Mouse (Mus musculus) macrophage (primary cell): ENCODE measurements around the gene Wfdc21. TPM values are rescaled to one million over a fixed set of nuclear protein-coding genes. Genes with fewer than 3 reads are reported as not detected.

Experiments
- H3K27ac ChIP-seq: fragments of 350-480 bp; formaldehyde crosslinking; 2 replicates; pipeline ENCODE4 v1.9.0; 2021
- H3K36me3 ChIP-seq: fragments of 350-480 bp; formaldehyde crosslinking; 2 replicates; pipeline ENCODE4 v1.9.0; 2021; ENCODE audit errors: inconsistent target
- H3K4me3 ChIP-seq: fragments of 350-480 bp; formaldehyde crosslinking; 2 replicates; pipeline ENCODE4 v1.9.0; 2021; ENCODE audit errors: inconsistent target
- H3K79me2 ChIP-seq: fragments of 350-480 bp; formaldehyde crosslinking; 2 replicates; pipeline ENCODE4 v1.9.0; 2021; ENCODE audit errors: inconsistent target
- WGBS: methylation state at CpG from one replicate; pipeline ENCODE4 v1.1.7; 2026; ENCODE audit warnings: inconsistent platforms; ENCODE audit not compliant: missing documents; 5-methylcytosine and 5-hydroxymethylcytosine counted together
- polyA plus RNA-seq: library from polyadenylated mRNA; stranded (reverse); fragments of 250-400 nt; gene quantifications from 3 replicates; pipeline ENCODE4 v1.2.4, GENCODE M21; 2018; ENCODE audit warnings: inconsistent platforms
- total RNA-seq, 78 experiments: library from RNA; depleted of rRNA; stranded (reverse); fragments of 250-400 nt; gene quantifications; 1 replicate in 9 of 78; 2 replicates in 24 of 78; 3 replicates in 43 of 78; 4 replicates in 2 of 78; pipeline ENCODE4 v1.2.4; 2018; ENCODE audit warnings: inconsistent platforms in 56 of 78

Gene Wfdc21
- total RNA-seq (2018; cell fraction: chromatin; rRNA removed): not detected
- 1 to 10 TPM in 13 of 26 experiments, under 1 TPM in 7, not detected in 6; 0.44 to 3.2 (median 1.1) TPM for total RNA-seq (2018; cell fraction: cytosol; rRNA removed)
- total RNA-seq (2018; cell fraction: nucleus; rRNA removed): not detected
- polyA plus RNA-seq: 1.2 to 2.7 TPM in 2 of 3 replicates, not detected in the other

DNA sequence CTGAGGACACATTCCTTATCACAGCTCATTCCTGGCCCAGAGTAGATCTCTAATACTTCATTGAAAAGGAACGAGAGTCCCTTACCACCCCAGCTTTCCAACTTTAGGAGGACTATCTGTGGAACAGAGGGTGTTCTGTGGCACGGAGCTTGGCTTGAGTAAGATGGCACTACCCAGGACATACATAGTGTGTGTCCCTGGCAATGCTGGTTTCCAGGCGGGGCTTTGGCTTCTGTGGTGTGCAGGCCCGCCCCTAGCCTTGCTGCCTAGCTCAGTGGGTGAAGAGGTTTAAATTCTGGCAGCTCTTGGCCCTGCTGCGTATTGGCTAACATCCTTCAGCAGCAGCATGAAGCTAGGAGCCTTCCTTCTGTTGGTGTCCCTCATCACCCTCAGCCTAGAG is at the start of gene Wfdc21:
TSS of gene Wfdc21 (plus strand) at position 260 of the 400 bp plus-strand sequence.
- WGBS: 80% methylated on average over 4 of the region's 5 CpGs
- Histone ChIP-seq H3K36me3 (no peaks in the 10 kb centered on the region), H3K4me3 (no peak within 1 kb of the TSS), H3K27ac (no peak within 1 kb of the TSS), H3K79me2 (no peaks in the 10 kb centered on the region)

- WGBS: 0% methylated on average over 1 of the region's 1 CpGs
- H3K27ac ChIP-seq: peak within 1 kb of the TSS; percentile 96
- no peaks in the 10 kb centered on the region for H3K36me3 ChIP-seq
- H3K4me3 ChIP-seq: peak within 1 kb of the TSS; percentile 41
- H3K79me2 ChIP-seq: peaks cover 9% of the 10 kb centered on the region; the same call in 1 of the 2 replicates
Measured at GRCm38 (mm10) chr11:83703705-83704104, 43.0 kb upstream of the Wfdc21 start, which contains the start of gene Wfdc17. Gene Wfdc17, plus strand, starts transcription at chr11:83703991.

DNA sequence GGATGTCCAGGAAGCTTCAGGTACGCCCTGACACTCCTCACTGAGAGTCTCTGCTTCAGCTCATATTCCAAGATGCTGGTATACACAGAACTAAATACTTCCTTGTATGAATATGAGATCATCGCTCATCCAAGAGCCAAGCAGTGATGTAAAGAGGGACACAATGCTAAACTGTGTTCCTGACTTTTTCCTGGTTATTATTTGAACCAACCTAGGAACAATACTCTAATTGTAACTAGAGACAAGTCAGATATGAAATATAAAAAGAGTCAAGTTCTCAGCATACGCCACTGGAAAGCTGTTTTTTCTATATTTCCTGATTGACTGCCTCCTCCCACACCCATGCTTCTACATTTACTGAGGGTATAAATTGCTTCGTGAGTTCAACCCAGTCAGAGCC is 38.0 kb upstream of the Wfdc21 start, which contains the start of gene Wfdc18:
TSS of gene Wfdc18 (plus strand) at position 301 of the 400 bp plus-strand sequence.
- Histone ChIP-seq H3K36me3 (no peaks in the 10 kb centered on the region), H3K79me2 (peaks cover 9% of the 10 kb centered on the region; the same call in 1 of the 2 replicates), H3K27ac (no peak within 1 kb of the TSS), H3K4me3 (no peak within 1 kb of the TSS)
- WGBS: 83% methylated on average over 4 of the region's 4 CpGs

GRCm38 (mm10) chr11:83709683-83710082 is 37.1 kb upstream of the Wfdc21 start:
- H3K4me3 ChIP-seq: no peak overlapping the region
- no peak overlapping the region for H3K27ac ChIP-seq
- no peaks in the 10 kb centered on the region for H3K36me3 ChIP-seq
- WGBS: 98% methylated on average over 5 of the region's 5 CpGs
- peaks cover 5% of the 10 kb centered on the region; the same call in 1 of the 2 replicates for H3K79me2 ChIP-seq

DNA sequence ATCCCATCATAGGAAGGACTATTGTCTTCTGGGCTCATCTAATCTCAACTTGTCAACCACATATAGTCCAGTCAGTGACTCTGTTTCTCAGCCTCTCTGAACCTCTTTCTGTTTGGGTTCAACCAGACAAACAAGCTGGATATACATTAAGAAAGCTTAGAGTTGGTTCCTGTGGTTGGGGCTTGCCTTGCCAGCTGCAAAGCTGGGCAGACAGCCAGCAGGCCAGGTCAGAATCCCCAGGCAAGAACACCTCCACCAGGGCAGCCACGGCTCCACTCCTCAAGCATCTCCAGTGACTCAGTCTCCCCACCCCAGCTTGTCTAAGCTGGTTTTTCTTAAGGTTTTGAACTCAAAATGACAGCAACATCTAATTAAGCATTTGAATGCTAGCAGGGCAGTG is 34.1 kb upstream of the Wfdc21 start:
- Histone ChIP-seq H3K27ac (no peak overlapping the region), H3K4me3 (no peak overlapping the region), H3K79me2 (no peaks in the 10 kb centered on the region), H3K36me3 (no peaks in the 10 kb centered on the region)
- WGBS: 31% methylated on average over 1 of the region's 1 CpGs

DNA sequence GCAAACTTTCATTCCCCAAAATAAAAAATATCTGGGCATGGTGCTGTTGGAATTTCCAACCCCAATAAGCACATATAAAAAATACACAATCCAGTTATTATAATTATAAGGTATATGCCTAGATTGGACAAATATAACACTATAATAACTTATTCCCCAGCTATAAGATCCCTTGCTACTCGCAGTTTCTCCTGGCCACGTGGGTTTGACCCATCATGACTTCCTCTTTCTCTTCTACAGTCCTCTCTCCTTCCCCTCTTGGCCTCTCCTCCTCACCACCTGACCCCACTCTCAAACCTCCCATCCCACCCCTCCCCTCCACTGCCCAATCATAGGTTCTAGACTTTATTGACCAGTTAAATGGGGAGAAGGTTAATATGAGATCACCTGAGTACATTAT is 32.8 kb upstream of the Wfdc21 start:
- peak overlapping the region; percentile 12; the same call in 1 of the 2 replicates for H3K27ac ChIP-seq
- no peaks in the 10 kb centered on the region for H3K79me2 ChIP-seq
- H3K36me3 ChIP-seq: no peaks in the 10 kb centered on the region
- WGBS: 0% methylated on average over 2 of the region's 2 CpGs
- H3K4me3 ChIP-seq: no peak overlapping the region

DNA sequence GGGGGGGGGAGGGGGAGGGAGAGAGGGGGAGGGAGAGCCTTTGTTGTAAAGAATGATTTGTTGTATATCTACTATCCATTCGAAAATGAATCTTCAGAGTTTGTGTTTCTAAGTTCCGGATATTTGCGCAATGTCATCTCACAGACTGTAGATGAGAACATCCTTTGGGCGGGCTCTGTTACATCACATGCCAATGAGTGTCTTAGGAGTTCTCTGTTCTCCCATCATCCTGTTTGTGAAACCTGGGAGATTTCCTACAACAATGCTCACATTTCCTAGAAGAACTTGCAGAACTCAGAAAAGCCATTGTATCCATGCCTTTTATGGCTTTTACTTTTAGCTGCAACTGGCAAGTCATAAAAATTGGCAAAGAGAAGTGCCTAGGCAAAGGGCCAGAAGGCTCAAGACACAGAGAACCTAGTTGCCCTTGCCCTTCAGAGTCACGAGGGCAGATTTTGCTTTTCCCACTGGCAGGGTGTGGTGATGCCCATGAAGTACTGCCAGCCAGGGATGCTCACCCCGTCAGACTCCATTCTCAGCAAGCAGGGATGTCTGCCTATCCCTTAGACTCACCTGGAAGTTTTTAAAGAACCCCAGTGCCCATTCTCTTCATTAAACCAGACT is 29.6 kb upstream of the Wfdc21 start:
- H3K36me3 ChIP-seq: no peaks in the 10 kb centered on the region
- H3K4me3 ChIP-seq: no peak overlapping the region
- no peaks in the 10 kb centered on the region for H3K79me2 ChIP-seq
- peak overlapping the region; percentile 55 for H3K27ac ChIP-seq
- 48% methylated on average over 6 of the region's 6 CpGs for WGBS

- no peak overlapping the region for H3K27ac ChIP-seq
- no peaks in the 10 kb centered on the region for H3K79me2 ChIP-seq
- H3K4me3 ChIP-seq: no peak overlapping the region
- H3K36me3 ChIP-seq: no peaks in the 10 kb centered on the region
Measured at GRCm38 (mm10) chr11:83720766-83721165, 26.0 kb upstream of the Wfdc21 start.

GRCm38 (mm10) chr11:83728757-83729432 is 17.8 kb upstream of the Wfdc21 start:
- Histone ChIP-seq H3K27ac (no peak overlapping the region), H3K79me2 (no peaks in the 10 kb centered on the region), H3K36me3 (no peaks in the 10 kb centered on the region), H3K4me3 (no peak overlapping the region)
- WGBS: 63% methylated on average over 3 of the region's 3 CpGs

DNA sequence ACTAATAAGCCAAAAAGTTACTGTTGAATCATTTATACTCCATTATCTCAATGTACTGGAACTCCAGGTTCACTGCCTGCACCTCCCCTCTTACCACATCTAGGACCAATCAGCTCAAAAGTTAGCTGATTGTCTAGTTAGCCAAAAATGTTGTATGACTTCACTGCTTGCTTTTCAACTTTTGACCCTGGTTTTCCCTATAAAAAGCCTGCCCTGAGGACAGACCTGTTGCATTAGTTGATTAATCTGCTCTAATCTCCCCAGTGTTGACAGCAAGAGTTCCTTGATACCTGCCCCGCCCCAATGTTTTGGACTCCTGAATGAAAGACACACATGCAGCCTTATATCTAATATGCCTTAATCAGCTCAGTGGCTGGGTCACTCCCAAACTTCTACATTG is 15.6 kb upstream of the Wfdc21 start:
- H3K79me2 ChIP-seq: no peaks in the 10 kb centered on the region
- H3K27ac ChIP-seq: no peak overlapping the region
- WGBS: 92% methylated on average over 1 of the region's 1 CpGs
- no peaks in the 10 kb centered on the region for H3K36me3 ChIP-seq
- no peak overlapping the region for H3K4me3 ChIP-seq

- H3K27ac ChIP-seq: peak overlapping the region; percentile 9; the same call in 1 of the 2 replicates
- 63% methylated on average over 5 of the region's 5 CpGs for WGBS
- no peak overlapping the region for H3K4me3 ChIP-seq
- H3K36me3 ChIP-seq: no peaks in the 10 kb centered on the region
- H3K79me2 ChIP-seq: no peaks in the 10 kb centered on the region
Measured at GRCm38 (mm10) chr11:83733071-83733640, 13.6 kb upstream of the Wfdc21 start.

DNA sequence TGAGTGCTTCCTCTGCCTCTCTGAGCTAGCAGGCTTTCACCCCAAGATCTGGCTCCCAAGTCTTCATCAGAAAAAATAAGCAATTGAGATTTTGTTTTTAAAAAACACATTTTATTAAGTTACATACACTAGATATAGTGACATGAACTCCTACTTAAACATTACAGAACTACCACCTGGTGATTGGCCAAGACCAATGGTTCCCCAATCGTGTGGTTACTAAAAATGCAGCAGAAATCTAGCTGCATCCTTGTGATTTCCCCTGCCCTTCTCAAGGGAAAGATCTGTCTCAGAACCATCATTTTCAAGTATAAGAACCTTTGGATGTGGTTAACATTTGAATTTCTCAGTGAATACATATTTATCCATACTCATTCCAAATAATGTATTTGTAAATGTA is 12.5 kb upstream of the Wfdc21 start:
- Histone ChIP-seq H3K79me2 (no peaks in the 10 kb centered on the region), H3K36me3 (no peaks in the 10 kb centered on the region), H3K4me3 (no peak overlapping the region), H3K27ac (no peak overlapping the region)
- 17% methylated on average over 1 of the region's 1 CpGs for WGBS

- H3K4me3 ChIP-seq: no peak overlapping the region
- H3K36me3 ChIP-seq: no peaks in the 10 kb centered on the region
- H3K79me2 ChIP-seq: no peaks in the 10 kb centered on the region
- 44% methylated on average over 2 of the region's 2 CpGs for WGBS
- no peak overlapping the region for H3K27ac ChIP-seq
Measured at GRCm38 (mm10) chr11:83735881-83736280, 10.9 kb upstream of the Wfdc21 start.

- Histone ChIP-seq H3K27ac (peak overlapping the region; percentile 51), H3K4me3 (no peak overlapping the region), H3K36me3 (no peaks in the 10 kb centered on the region), H3K79me2 (no peaks in the 10 kb centered on the region)
- WGBS: 6% methylated on average over 3 of the region's 3 CpGs
Measured at GRCm38 (mm10) chr11:83737109-83737558, 9.6 kb upstream of the Wfdc21 start.

GRCm38 (mm10) chr11:83739241-83739640 is 7.5 kb upstream of the Wfdc21 start:
- no peak overlapping the region for H3K27ac ChIP-seq
- no peaks in the 10 kb centered on the region for H3K36me3 ChIP-seq
- no peaks in the 10 kb centered on the region for H3K79me2 ChIP-seq
- 28% methylated on average over 5 of the region's 5 CpGs for WGBS
- no peak overlapping the region for H3K4me3 ChIP-seq
